Mouse (Mus musculus) forebrain, embryonic 13.5 days (tissue): ENCODE results near the gene Padi1. TPM values are rescaled to one million over a fixed set of nuclear protein-coding genes. Genes with fewer than 3 reads are reported as not detected.

ENCODE experiments used
- ATAC-seq: fragments of 200-750 bp; cut with Nextera tagmentation; 2 replicates; pipeline ENCODE4 v1.8.0; 2017
- H3K27ac ChIP-seq: fragments of 300-500 bp; sonication (generic); 2 replicates; pipeline ENCODE4 v1.5.1; 2015; ENCODE audit warnings: inconsistent platforms, mild to moderate bottlenecking, moderate library complexity
- H3K27me3 ChIP-seq: fragments of 300-500 bp; sonication (generic); 2 replicates; pipeline ENCODE4 v1.6.1; 2015; ENCODE audit warnings: mild to moderate bottlenecking, inconsistent platforms
- H3K36me3 ChIP-seq: fragments of 300-500 bp; sonication (generic); 2 replicates; pipeline ENCODE4 v1.6.1; 2015; ENCODE audit warnings: mild to moderate bottlenecking, inconsistent platforms; ENCODE audit not compliant: poor library complexity, severe bottlenecking
- H3K4me1 ChIP-seq: fragments of 300-500 bp; sonication (generic); 2 replicates; pipeline ENCODE4 v1.6.1; 2015; ENCODE audit warnings: inconsistent platforms
- H3K4me2 ChIP-seq: fragments of 300-500 bp; sonication (generic); 2 replicates; pipeline ENCODE4 v1.6.1; 2015; ENCODE audit warnings: inconsistent platforms, mild to moderate bottlenecking, moderate library complexity
- H3K4me3 ChIP-seq: fragments of 300-500 bp; sonication (generic); 2 replicates; pipeline ENCODE4 v1.5.1; 2015; ENCODE audit warnings: mild to moderate bottlenecking, inconsistent platforms
- H3K9ac ChIP-seq: fragments of 300-500 bp; sonication (generic); 2 replicates; pipeline ENCODE4 v1.6.1; 2015; ENCODE audit warnings: mild to moderate bottlenecking, inconsistent platforms
- H3K9me3 ChIP-seq: fragments of 300-500 bp; sonication (generic); replicated peaks from 2 replicates; pipeline ENCODE4 v1.6.1; 2016; ENCODE audit warnings: inconsistent platforms
- WGBS: fragments of 180-500 bp; shearing (Covaris S2); methylation state at CpG from one replicate; pipeline ENCODE4 v1.1.7; 2015; 5-methylcytosine and 5-hydroxymethylcytosine counted together
- polyA plus RNA-seq: library from polyadenylated mRNA; unstranded; fragments of >200 nt; fragmentation: Nextera tagmentation; extraction: Ambion mirVana; gene quantifications from 2 replicates; pipeline ENCODE4 v1.2.1, GENCODE M21; 2015

Padi1 gene
- polyA plus RNA-seq = 0.09 TPM in 1 of 2 replicates, not detected in the other

GRCm38 (mm10) chr4:140845666-140846065 is at the start of gene Padi1:
Gene Padi1, minus strand, starts transcription at chr4:140845778.
- Histone ChIP-seq H3K4me3 (no peak within 1 kb of the TSS), H3K36me3 (no peaks in the 10 kb centered on the region), H3K4me2 (no peak within 1 kb of the TSS), H3K9me3 (no peaks in the 10 kb centered on the region), H3K9ac (no peak within 1 kb of the TSS), H3K27me3 (no peaks in the 10 kb centered on the region), H3K4me1 (peaks cover 13% of the 10 kb centered on the region), H3K27ac (no peak within 1 kb of the TSS)
- WGBS = 79% methylated on average over 6 of the region's 6 CpGs
- no peak for ATAC-seq

GRCm38 (mm10) chr4:140892163-140892530 is 46.6 kb upstream of the Padi1 start:
- Histone ChIP-seq H3K4me3 (no peak overlapping the region), H3K4me2 (no peak overlapping the region), H3K9me3 (peaks cover 13% of the 10 kb centered on the region; the same call in 1 of the 2 replicates), H3K27ac (no peak overlapping the region), H3K27me3 (no peaks in the 10 kb centered on the region), H3K4me1 (no peaks in the 10 kb centered on the region), H3K36me3 (no peaks in the 10 kb centered on the region), H3K9ac (no peak overlapping the region)
- WGBS = 69% methylated on average over 1 of the region's 1 CpGs
- no peak for ATAC-seq

GRCm38 (mm10) chr4:140891525-140892162 is 46.1 kb upstream of the Padi1 start:
- H3K27ac ChIP-seq = no peak overlapping the region
- no peak overlapping the region for H3K9ac ChIP-seq
- H3K4me1 ChIP-seq = no peaks in the 10 kb centered on the region
- no peaks in the 10 kb centered on the region for H3K36me3 ChIP-seq
- H3K9me3 ChIP-seq = peaks cover 13% of the 10 kb centered on the region; the same call in 1 of the 2 replicates
- H3K4me3 ChIP-seq = no peak overlapping the region
- no peak overlapping the region for H3K4me2 ChIP-seq
- 93% methylated on average over 14 of the region's 14 CpGs for WGBS
- ATAC-seq = no peak
- H3K27me3 ChIP-seq = no peaks in the 10 kb centered on the region

GRCm38 (mm10) chr4:140883852-140884251 is 38.3 kb upstream of the Padi1 start:
- Histone ChIP-seq H3K4me1 (peaks cover 3% of the 10 kb centered on the region; the same call in 1 of the 2 replicates), H3K4me2 (no peak overlapping the region), H3K27me3 (0 out of 2 replicates have a peak, but pooled peaks cover 2% of the 10 kb centered on the region), H3K9me3 (0 out of 2 replicates have a peak, but pooled peaks cover 5% of the 10 kb centered on the region), H3K36me3 (no peaks in the 10 kb centered on the region), H3K27ac (no peak overlapping the region), H3K9ac (no peak overlapping the region), H3K4me3 (no peak overlapping the region)
- 69% methylated on average over 4 of the region's 4 CpGs for WGBS
- ATAC-seq = no peak

GRCm38 (mm10) chr4:140882981-140883380 is 37.4 kb upstream of the Padi1 start:
- H3K9me3 ChIP-seq = 0 out of 2 replicates have a peak, but pooled peaks cover 5% of the 10 kb centered on the region
- ATAC-seq = no peak
- no peaks in the 10 kb centered on the region for H3K36me3 ChIP-seq
- no peak overlapping the region for H3K4me3 ChIP-seq
- 93% methylated on average over 3 of the region's 3 CpGs for WGBS
- no peak overlapping the region for H3K4me2 ChIP-seq
- H3K27ac ChIP-seq = no peak overlapping the region
- peaks cover 3% of the 10 kb centered on the region; the same call in 1 of the 2 replicates for H3K4me1 ChIP-seq
- no peak overlapping the region for H3K9ac ChIP-seq
- H3K27me3 ChIP-seq = 0 out of 2 replicates have a peak, but pooled peaks cover 2% of the 10 kb centered on the region

- H3K4me1 ChIP-seq = peaks cover 3% of the 10 kb centered on the region; the same call in 1 of the 2 replicates
- H3K9ac ChIP-seq = no peak overlapping the region
- WGBS = 63% methylated on average over 4 of the region's 4 CpGs
- H3K4me3 ChIP-seq = no peak overlapping the region
- H3K27me3 ChIP-seq = 0 out of 2 replicates have a peak, but pooled peaks cover 2% of the 10 kb centered on the region
- no peaks in the 10 kb centered on the region for H3K36me3 ChIP-seq
- 0 out of 2 replicates have a peak, but pooled peaks cover 5% of the 10 kb centered on the region for H3K9me3 ChIP-seq
- no peak overlapping the region for H3K4me2 ChIP-seq
- H3K27ac ChIP-seq = no peak overlapping the region
- no peak for ATAC-seq
These were observed 36.8 kb upstream of the Padi1 start for GRCm38 (mm10) chr4:140882365-140882764.

GRCm38 (mm10) chr4:140881771-140882170 is 36.2 kb upstream of the Padi1 start:
- no peak for ATAC-seq
- WGBS = 92% methylated on average over 13 of the region's 13 CpGs
- Histone ChIP-seq H3K9ac (no peak overlapping the region), H3K27ac (no peak overlapping the region), H3K4me2 (no peak overlapping the region), H3K36me3 (no peaks in the 10 kb centered on the region), H3K27me3 (0 out of 2 replicates have a peak, but pooled peaks cover 2% of the 10 kb centered on the region), H3K4me1 (peaks cover 3% of the 10 kb centered on the region; the same call in 1 of the 2 replicates), H3K4me3 (no peak overlapping the region), H3K9me3 (0 out of 2 replicates have a peak, but pooled peaks cover 5% of the 10 kb centered on the region)

- ATAC-seq = no peak
- no peaks in the 10 kb centered on the region for H3K36me3 ChIP-seq
These were observed 35.6 kb upstream of the Padi1 start for GRCm38 (mm10) chr4:140881026-140881670.

GRCm38 (mm10) chr4:140880207-140880606 is 34.6 kb upstream of the Padi1 start:
- Histone ChIP-seq H3K27ac (no peak overlapping the region), H3K4me3 (no peak overlapping the region), H3K36me3 (no peaks in the 10 kb centered on the region), H3K9ac (no peak overlapping the region), H3K27me3 (0 out of 2 replicates have a peak, but pooled peaks cover 2% of the 10 kb centered on the region), H3K9me3 (0 out of 2 replicates have a peak, but pooled peaks cover 5% of the 10 kb centered on the region), H3K4me2 (no peak overlapping the region), H3K4me1 (peaks cover 3% of the 10 kb centered on the region; the same call in 1 of the 2 replicates)
- 75% methylated on average over 3 of the region's 3 CpGs for WGBS
- ATAC-seq = no peak

More at GRCm38 (mm10) chr4:140881026-140881670, 35.6 kb upstream of the Padi1 start:
- WGBS = 92% methylated on average over 8 of the region's 8 CpGs
- Histone ChIP-seq H3K27me3 (0 out of 2 replicates have a peak, but pooled peaks cover 2% of the 10 kb centered on the region), H3K27ac (no peak overlapping the region), H3K4me2 (no peak overlapping the region), H3K9ac (no peak overlapping the region), H3K9me3 (0 out of 2 replicates have a peak, but pooled peaks cover 5% of the 10 kb centered on the region), H3K4me1 (peaks cover 3% of the 10 kb centered on the region; the same call in 1 of the 2 replicates), H3K4me3 (no peak overlapping the region)

- no peaks in the 10 kb centered on the region for H3K36me3 ChIP-seq
- no peak overlapping the region for H3K9ac ChIP-seq
- ATAC-seq = no peak
- H3K4me1 ChIP-seq = peaks cover 3% of the 10 kb centered on the region; the same call in 1 of the 2 replicates
- H3K4me3 ChIP-seq = no peak overlapping the region
- 0 out of 2 replicates have a peak, but pooled peaks cover 2% of the 10 kb centered on the region for H3K27me3 ChIP-seq
- H3K4me2 ChIP-seq = no peak overlapping the region
- H3K9me3 ChIP-seq = 0 out of 2 replicates have a peak, but pooled peaks cover 5% of the 10 kb centered on the region
- 49% methylated on average over 4 of the region's 4 CpGs for WGBS
- no peak overlapping the region for H3K27ac ChIP-seq
These were observed 34.2 kb upstream of the Padi1 start for GRCm38 (mm10) chr4:140879739-140880138.

GRCm38 (mm10) chr4:140879116-140879515 is 33.5 kb upstream of the Padi1 start:
- Histone ChIP-seq H3K27ac (no peak overlapping the region), H3K36me3 (no peaks in the 10 kb centered on the region), H3K9ac (no peak overlapping the region), H3K4me2 (no peak overlapping the region), H3K4me3 (no peak overlapping the region), H3K4me1 (peaks cover 3% of the 10 kb centered on the region; the same call in 1 of the 2 replicates), H3K9me3 (0 out of 2 replicates have a peak, but pooled peaks cover 5% of the 10 kb centered on the region), H3K27me3 (0 out of 2 replicates have a peak, but pooled peaks cover 2% of the 10 kb centered on the region)
- ATAC-seq = no peak
- 89% methylated on average over 6 of the region's 6 CpGs for WGBS

GRCm38 (mm10) chr4:140878655-140879054 is 33.1 kb upstream of the Padi1 start:
- Histone ChIP-seq H3K9me3 (0 out of 2 replicates have a peak, but pooled peaks cover 5% of the 10 kb centered on the region), H3K4me2 (no peak overlapping the region), H3K4me1 (peaks cover 3% of the 10 kb centered on the region; the same call in 1 of the 2 replicates), H3K4me3 (no peak overlapping the region), H3K27ac (no peak overlapping the region), H3K27me3 (no peaks in the 10 kb centered on the region), H3K36me3 (no peaks in the 10 kb centered on the region), H3K9ac (no peak overlapping the region)
- no peak for ATAC-seq
- 94% methylated on average over 9 of the region's 9 CpGs for WGBS
